Mouse (Mus musculus): ENCODE data around the gene Gjb5. TPM values are rescaled to one million over a fixed set of nuclear protein-coding genes. Genes with fewer than 3 reads are reported as not detected.

Gene Gjb5
- 1.0 and 1.2 TPM in 2 replicates for polyA plus RNA-seq (2012; rRNA removed)

DNA sequence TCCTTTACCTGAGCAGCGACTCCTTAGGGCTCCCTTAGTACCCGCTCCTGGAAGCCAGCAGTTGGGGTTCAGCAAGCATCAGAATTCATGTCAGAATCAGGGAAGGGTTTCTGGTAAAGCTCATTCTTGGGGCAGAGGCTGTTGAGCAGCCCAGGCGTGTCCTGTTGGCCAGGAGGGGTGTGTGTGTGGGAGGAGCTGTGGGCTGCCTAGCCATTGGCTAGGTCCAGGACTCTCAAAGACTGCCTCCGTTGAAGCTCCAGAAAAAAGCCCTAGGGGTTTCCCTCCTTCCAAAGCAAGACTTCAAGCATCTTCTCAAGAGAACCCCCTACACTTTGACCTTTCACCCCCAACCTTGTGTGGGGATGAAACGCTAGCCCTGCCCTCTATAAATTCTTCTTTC lies at the start of gene Gjb5:
Gene Gjb5, minus strand, starts transcription at position 164 of the 400 bp plus-strand sequence.

DNA sequence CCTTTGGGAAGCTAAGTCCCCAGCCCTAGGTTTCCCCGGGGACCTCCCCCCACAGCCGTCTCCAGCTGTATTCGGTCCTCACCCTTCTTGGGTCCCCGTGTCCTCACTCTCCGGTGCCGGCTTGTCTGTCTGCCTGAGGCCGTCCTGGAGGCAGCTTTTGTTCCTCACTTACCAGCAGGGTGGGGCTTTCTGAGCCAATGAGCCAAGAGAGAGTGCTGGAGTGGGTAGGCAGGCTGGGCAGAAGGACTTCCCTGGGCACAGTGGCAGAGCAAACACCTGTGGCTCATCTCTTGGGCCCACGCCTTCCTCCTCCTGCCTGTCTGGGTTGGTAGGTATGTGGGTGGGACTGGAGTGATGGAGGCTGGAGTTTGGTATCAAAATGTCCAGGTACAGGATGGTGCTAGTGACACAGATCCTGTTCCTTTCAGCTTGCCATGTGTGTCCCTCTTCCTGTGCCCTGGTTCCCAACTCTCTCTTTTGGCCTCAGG lies 4.0 kb downstream of the Gjb5 start, which contains the start of gene Gjb4:
Gene Gjb4, minus strand, starts transcription at position 131 of the 488 bp plus-strand sequence.

GRCm38 (mm10) chr4:127330181-127331100 lies 27.5 kb downstream of the Gjb5 start, which contains the start of gene Gjb3:
Gene Gjb3, minus strand, starts transcription at chr4:127330844.

GRCm38 (mm10) chr4:127313861-127314260 lies 44.1 kb downstream of the Gjb5 start, which contains the start of gene Gja4:
Gene Gja4, minus strand, starts transcription at chr4:127314039.

Other genes starting within 250 kb of the Gjb5 start
- 16.1 and 23.1 TPM in 2 replicates for gene Tmem35b, start 234.5 kb downstream of the Gjb5 start, polyA plus RNA-seq (2012; rRNA removed)
- gene Dlgap3, start 189.0 kb downstream of the Gjb5 start, polyA plus RNA-seq (2012; rRNA removed), result 0.87 and 0.97 TPM in 2 replicates
- gene Smim12, start 114.4 kb downstream of the Gjb5 start, polyA plus RNA-seq (2012; rRNA removed), result 41.0 and 44.4 TPM in 2 replicates
- 69.4 and 72.3 TPM in 2 replicates for gene Gja4, start 44.1 kb downstream of the Gjb5 start, polyA plus RNA-seq (2012; rRNA removed)
- 0.94 and 1.4 TPM in 2 replicates for gene Gjb3, start 27.3 kb downstream of the Gjb5 start, polyA plus RNA-seq (2012; rRNA removed)
- gene Gjb4, start 4.1 kb downstream of the Gjb5 start, polyA plus RNA-seq (2012; rRNA removed), result 0.37 and 0.90 TPM in 2 replicates

Measured in ovary, adult 2 months (tissue).